Mouse (Mus musculus) spleen, adult 2 months (tissue): ENCODE data around the gene Dhx33. TPM values are rescaled to one million over a fixed set of nuclear protein-coding genes. Genes with fewer than 3 reads are reported as not detected.

ENCODE experiments used
- DNase-seq, 2 experiments: peaks; one replicate each; pipeline versions ENCODE4 v3.0.0 to v3.0.0-alpha.2; 2012 to 2021; ENCODE audit warnings: low spot score in 2 of 2, low read depth in 1 of 2
- H3K27ac ChIP-seq: fragments of 200-500 bp; 2 replicates; pipeline ENCODE4 v1.5.1; 2012; ENCODE audit warnings: low read length, inconsistent platforms; ENCODE audit not compliant: insufficient read depth
- H3K27me3 ChIP-seq: fragments of 200-500 bp; 2 replicates; pipeline ENCODE4 v1.6.1; 2012; ENCODE audit warnings: mild to moderate bottlenecking, moderate library complexity, low read length, inconsistent platforms; ENCODE audit not compliant: control insufficient read depth, insufficient read depth
- H3K36me3 ChIP-seq: fragments of 200-500 bp; 2 replicates; pipeline ENCODE4 v1.6.1; 2012; ENCODE audit warnings: mild to moderate bottlenecking, low read length, inconsistent platforms; ENCODE audit not compliant: control insufficient read depth, insufficient read depth
- H3K4me1 ChIP-seq: fragments of 200-500 bp; 2 replicates; pipeline ENCODE4 v1.6.1; 2011; ENCODE audit warnings: inconsistent platforms; ENCODE audit not compliant: control insufficient read depth, insufficient read depth, insufficient read length
- H3K4me3 ChIP-seq: fragments of 200-500 bp; 2 replicates; pipeline ENCODE4 v1.5.1; 2011; ENCODE audit warnings: mild to moderate bottlenecking, inconsistent platforms; ENCODE audit not compliant: insufficient read depth, insufficient read length; ENCODE audit errors: extremely low read depth
- CTCF ChIP-seq: fragments of 200-500 bp; IDR thresholded peaks from 2 replicates; pipeline ENCODE4 v1.5.1; 2011; ENCODE audit warnings: mild to moderate bottlenecking, inconsistent platforms; ENCODE audit not compliant: insufficient read depth, insufficient read length, insufficient replicate concordance; ENCODE audit errors: extremely low read depth
- POLR2A ChIP-seq: fragments of 200-500 bp; IDR thresholded peaks from 2 replicates; pipeline ENCODE4 v1.6.1; 2011; ENCODE audit warnings: low read depth, low read length, inconsistent platforms
- WGBS: fragments of 180-500 bp; shearing (Covaris S2); methylation state at CpG from one replicate; pipeline ENCODE4 v1.1.7; 2018; 5-methylcytosine and 5-hydroxymethylcytosine counted together
- polyA plus RNA-seq: library from polyadenylated mRNA; depleted of rRNA; stranded (reverse); fragments of >200 nt; gene quantifications from 2 replicates; pipeline ENCODE4 v1.2.3, GENCODE M21; 2012

The Dhx33 gene
- polyA plus RNA-seq, 1 experiment: 24.6 TPM

GRCm38 (mm10) chr11:70970560-70971540 lies 33.4 kb downstream of the Dhx33 start:
- Histone ChIP-seq H3K36me3 (peaks cover 8% of the 10 kb centered on the region), H3K4me3 (peak overlapping the region; percentile 71), H3K4me1 (peaks cover 2% of the 10 kb centered on the region; the same call in 1 of the 2 replicates), H3K27me3 (no peaks in the 10 kb centered on the region), H3K27ac (peak overlapping the region; percentile 87)
- peak in 1 of 2 experiments; percentile 52 for DNase-seq
- WGBS: 12% methylated on average over 24 of the region's 24 CpGs
- TF ChIP-seq CTCF (no peak), POLR2A (no peak)

- H3K27ac ChIP-seq: peak within 1 kb of the TSS; percentile 87
- peak within 1 kb of the TSS; percentile 92 for H3K4me3 ChIP-seq
- peak; percentile 91 to 95 for DNase-seq
- 0% methylated on average over 43 of the region's 43 CpGs for WGBS
- peaks cover 7% of the 10 kb centered on the region for H3K36me3 ChIP-seq
- H3K4me1 ChIP-seq: peaks cover 2% of the 10 kb centered on the region; the same call in 1 of the 2 replicates
- TF ChIP-seq POLR2A (peak; percentile 84), CTCF (no peak)
- H3K27me3 ChIP-seq: no peaks in the 10 kb centered on the region
These were observed 34.2 kb downstream of the Dhx33 start, which contains the start of the genes Nup88 and Rpain for GRCm38 (mm10) chr11:70969821-70970559. Gene Nup88 (minus strand): TSS chr11:70969973. Gene Rpain (plus strand): TSS chr11:70970213.

GRCm38 (mm10) chr11:70969271-70969794 lies 34.9 kb downstream of the Dhx33 start:
- TF ChIP-seq POLR2A (no peak), CTCF (no peak)
- Histone ChIP-seq H3K4me1 (peaks cover 2% of the 10 kb centered on the region; the same call in 1 of the 2 replicates), H3K27me3 (no peaks in the 10 kb centered on the region), H3K36me3 (peaks cover 9% of the 10 kb centered on the region), H3K4me3 (peak overlapping the region; percentile 92), H3K27ac (peak overlapping the region; percentile 63)
- DNase-seq: no peak
- WGBS: under 1% methylated on average over 25 of the region's 25 CpGs

- H3K4me1 ChIP-seq: peaks cover 2% of the 10 kb centered on the region; the same call in 1 of the 2 replicates
- no peak overlapping the region for H3K27ac ChIP-seq
- no peak overlapping the region for H3K4me3 ChIP-seq
- 88% methylated on average over 4 of the region's 4 CpGs for WGBS
- no peak for DNase-seq
- no peaks in the 10 kb centered on the region for H3K27me3 ChIP-seq
- TF ChIP-seq POLR2A (no peak), CTCF (no peak)
- H3K36me3 ChIP-seq: peaks cover 30% of the 10 kb centered on the region
These were observed 39.9 kb downstream of the Dhx33 start for GRCm38 (mm10) chr11:70964222-70964907.

GRCm38 (mm10) chr11:70960786-70961554 lies 43.3 kb downstream of the Dhx33 start:
- peaks cover 52% of the 10 kb centered on the region for H3K36me3 ChIP-seq
- H3K27ac ChIP-seq: no peak overlapping the region
- no peak for DNase-seq
- TF ChIP-seq POLR2A: no peak
- TF ChIP-seq CTCF: no peak
- H3K27me3 ChIP-seq: no peaks in the 10 kb centered on the region
- WGBS: 82% methylated on average over 5 of the region's 5 CpGs
- H3K4me1 ChIP-seq: no peaks in the 10 kb centered on the region
- H3K4me3 ChIP-seq: no peak overlapping the region

GRCm38 (mm10) chr11:70954711-70955110 lies 49.5 kb downstream of the Dhx33 start:
- DNase-seq: no peak
- WGBS: 98% methylated on average over 4 of the region's 4 CpGs
- Histone ChIP-seq H3K27ac (no peak overlapping the region), H3K4me3 (no peak overlapping the region), H3K4me1 (no peaks in the 10 kb centered on the region), H3K36me3 (peaks cover 63% of the 10 kb centered on the region), H3K27me3 (no peaks in the 10 kb centered on the region)
- TF ChIP-seq POLR2A (no peak), CTCF (no peak)
